Mouse (Mus musculus) hindbrain, embryonic 16.5 days (tissue): ENCODE results near the gene Nexmif. TPM values are rescaled to one million over a fixed set of nuclear protein-coding genes. Genes with fewer than 3 reads are reported as not detected.

Source experiments
- ATAC-seq: fragments of 200-750 bp; cut with Nextera tagmentation; 2 replicates; pipeline ENCODE4 v1.8.0; 2017; ENCODE audit warnings: moderate TSS enrichment, moderate library complexity
- H3K27ac ChIP-seq: fragments of 300-500 bp; sonication (generic); 2 replicates; pipeline ENCODE4 v1.5.1; 2014; ENCODE audit warnings: low read depth, mild to moderate bottlenecking, control low read depth, low read length, moderate library complexity
- H3K27me3 ChIP-seq: fragments of 300-500 bp; sonication (generic); replicated peaks from 2 replicates; pipeline ENCODE4 v1.6.1; 2014; ENCODE audit warnings: low read length; ENCODE audit not compliant: control insufficient read depth, insufficient read depth
- H3K36me3 ChIP-seq: fragments of 300-500 bp; sonication (generic); 2 replicates; pipeline ENCODE4 v1.6.1; 2014; ENCODE audit warnings: mild to moderate bottlenecking, low read length, moderate library complexity, mixed read lengths; ENCODE audit not compliant: control insufficient read depth, insufficient read depth
- H3K4me1 ChIP-seq: fragments of 300-500 bp; sonication (generic); 2 replicates; pipeline ENCODE4 v1.6.1; 2014; ENCODE audit warnings: low read depth, low read length; ENCODE audit not compliant: control insufficient read depth, insufficient read depth
- H3K4me2 ChIP-seq: fragments of 300-500 bp; sonication (generic); 2 replicates; pipeline ENCODE4 v1.6.1; 2014; ENCODE audit warnings: mild to moderate bottlenecking, low read length, control low read depth, moderate library complexity
- H3K4me3 ChIP-seq: fragments of 300-500 bp; sonication (generic); 2 replicates; pipeline ENCODE4 v1.5.1; 2014; ENCODE audit warnings: mild to moderate bottlenecking, low read length, control low read depth, moderate library complexity
- H3K9ac ChIP-seq: fragments of 300-500 bp; sonication (generic); 2 replicates; pipeline ENCODE4 v1.6.1; 2014; ENCODE audit warnings: low read depth, mild to moderate bottlenecking, control low read depth, low read length, moderate library complexity
- H3K9me3 ChIP-seq: fragments of 300-500 bp; sonication (generic); 2 replicates; pipeline ENCODE4 v1.6.1; 2014; ENCODE audit warnings: mild to moderate bottlenecking, low read length, moderate library complexity; ENCODE audit not compliant: control insufficient read depth
- WGBS: fragments of 180-500 bp; shearing (Covaris S2); extraction: QIAGEN DNeasy Blood & Tissue Kit; methylation state at CpG from one replicate; pipeline ENCODE4 v1.1.7; 2014; 5-methylcytosine and 5-hydroxymethylcytosine counted together
- polyA plus RNA-seq: library from polyadenylated mRNA; unstranded; fragments of >200 nt; fragmentation: Nextera tagmentation; extraction: Ambion mirVana; gene quantifications from 2 replicates; pipeline ENCODE4 v1.2.1, GENCODE M21; 2015

Nexmif gene
- polyA plus RNA-seq, result 12.7 and 13.7 TPM in 2 replicates

- Histone ChIP-seq H3K27me3 (no peaks in the 10 kb centered on the region; the same call in 1 of the 2 replicates), H3K36me3 (no peaks in the 10 kb centered on the region), H3K9me3 (peaks cover 5% of the 10 kb centered on the region; the same call in 1 of the 2 replicates), H3K27ac (peak within 1 kb of the TSS; percentile 89), H3K9ac (peak within 1 kb of the TSS; percentile 83), H3K4me1 (no peaks in the 10 kb centered on the region; the same call in 1 of the 2 replicates), H3K4me3 (peak within 1 kb of the TSS; percentile 65), H3K4me2 (peak within 1 kb of the TSS; percentile 58)
- ATAC-seq, result peak; percentile 87
- 8% methylated on average over 52 of the region's 70 CpGs for WGBS
Measured at GRCm38 (mm10) chrX:104200736-104201591, at the start of gene Nexmif. TSS of gene Nexmif (minus strand) at chrX:104201185.

- Histone ChIP-seq H3K27me3 (no peaks in the 10 kb centered on the region; the same call in 1 of the 2 replicates), H3K9ac (no peak overlapping the region), H3K4me3 (no peak overlapping the region), H3K9me3 (no peaks in the 10 kb centered on the region), H3K4me2 (no peak overlapping the region), H3K27ac (no peak overlapping the region), H3K36me3 (no peaks in the 10 kb centered on the region), H3K4me1 (no peaks in the 10 kb centered on the region)
- ATAC-seq, result no peak
- 90% methylated on average over 2 of the region's 2 CpGs for WGBS
Measured at GRCm38 (mm10) chrX:104208701-104209100, 7.7 kb upstream of the Nexmif start.

GRCm38 (mm10) chrX:104201592-104202139, 681 bp upstream of the Nexmif start:
- peak overlapping the region; percentile 65 for H3K4me3 ChIP-seq
- H3K27ac ChIP-seq, result peak overlapping the region; percentile 89
- WGBS, result 17% methylated on average over 21 of the region's 21 CpGs
- H3K4me1 ChIP-seq, result no peaks in the 10 kb centered on the region; the same call in 1 of the 2 replicates
- peaks cover 5% of the 10 kb centered on the region; the same call in 1 of the 2 replicates for H3K9me3 ChIP-seq
- peak overlapping the region; percentile 58 for H3K4me2 ChIP-seq
- H3K27me3 ChIP-seq, result no peaks in the 10 kb centered on the region; the same call in 1 of the 2 replicates
- H3K36me3 ChIP-seq, result no peaks in the 10 kb centered on the region
- H3K9ac ChIP-seq, result peak overlapping the region; percentile 83
- peak; percentile 79 for ATAC-seq

GRCm38 (mm10) chrX:104200388-104200735, 623 bp downstream of the Nexmif start:
- peak; percentile 64 for ATAC-seq
- peak overlapping the region; percentile 83 for H3K9ac ChIP-seq
- H3K4me1 ChIP-seq, result no peaks in the 10 kb centered on the region; the same call in 1 of the 2 replicates
- peak overlapping the region; percentile 65 for H3K4me3 ChIP-seq
- H3K27me3 ChIP-seq, result no peaks in the 10 kb centered on the region; the same call in 1 of the 2 replicates
- peaks cover 5% of the 10 kb centered on the region; the same call in 1 of the 2 replicates for H3K9me3 ChIP-seq
- 34% methylated on average over 17 of the region's 37 CpGs for WGBS
- no peaks in the 10 kb centered on the region for H3K36me3 ChIP-seq
- H3K27ac ChIP-seq, result peak overlapping the region; percentile 89
- H3K4me2 ChIP-seq, result peak overlapping the region; percentile 58

- H3K4me3 ChIP-seq, result peak overlapping the region; percentile 65
- H3K4me2 ChIP-seq, result peak overlapping the region; percentile 58
- H3K4me1 ChIP-seq, result no peaks in the 10 kb centered on the region; the same call in 1 of the 2 replicates
- H3K27ac ChIP-seq, result peak overlapping the region; percentile 89
- peak; percentile 43 for ATAC-seq
- peaks cover 5% of the 10 kb centered on the region; the same call in 1 of the 2 replicates for H3K9me3 ChIP-seq
- no peaks in the 10 kb centered on the region; the same call in 1 of the 2 replicates for H3K27me3 ChIP-seq
- H3K9ac ChIP-seq, result peak overlapping the region; percentile 83
- H3K36me3 ChIP-seq, result no peaks in the 10 kb centered on the region
- WGBS, result 30% methylated on average over 61 of the region's 100 CpGs
Measured at GRCm38 (mm10) chrX:104199611-104200387, 1.2 kb downstream of the Nexmif start.

- Histone ChIP-seq H3K9ac (no peak overlapping the region; the same call in 1 of the 2 replicates), H3K27ac (no peak overlapping the region), H3K9me3 (peaks cover 5% of the 10 kb centered on the region; the same call in 1 of the 2 replicates), H3K4me3 (peak overlapping the region; percentile 65), H3K4me2 (peak overlapping the region; percentile 58), H3K36me3 (no peaks in the 10 kb centered on the region), H3K27me3 (no peaks in the 10 kb centered on the region), H3K4me1 (no peaks in the 10 kb centered on the region; the same call in 1 of the 2 replicates)
- no peak for ATAC-seq
- WGBS, result 40% methylated on average over 5 of the region's 5 CpGs
Measured at GRCm38 (mm10) chrX:104199070-104199469, 1.9 kb downstream of the Nexmif start.

GRCm38 (mm10) chrX:104196561-104196960, 4.4 kb downstream of the Nexmif start:
- Histone ChIP-seq H3K36me3 (no peaks in the 10 kb centered on the region), H3K27me3 (no peaks in the 10 kb centered on the region), H3K9me3 (peaks cover 5% of the 10 kb centered on the region; the same call in 1 of the 2 replicates), H3K9ac (no peak overlapping the region), H3K27ac (no peak overlapping the region), H3K4me2 (no peak overlapping the region), H3K4me1 (no peaks in the 10 kb centered on the region; the same call in 1 of the 2 replicates), H3K4me3 (no peak overlapping the region)
- WGBS, result 60% methylated on average over 5 of the region's 5 CpGs
- no peak for ATAC-seq

GRCm38 (mm10) chrX:104179257-104179656, 21.7 kb downstream of the Nexmif start:
- Histone ChIP-seq H3K4me2 (no peak overlapping the region), H3K4me3 (no peak overlapping the region), H3K27ac (no peak overlapping the region), H3K36me3 (no peaks in the 10 kb centered on the region), H3K27me3 (no peaks in the 10 kb centered on the region; the same call in 1 of the 2 replicates), H3K9ac (no peak overlapping the region), H3K9me3 (no peaks in the 10 kb centered on the region), H3K4me1 (no peaks in the 10 kb centered on the region)
- 26% methylated on average over 2 of the region's 2 CpGs for WGBS
- no peak for ATAC-seq
